Mouse (Mus musculus) c-Kit-positive CD71-negative TER-119-negative erythroid progenitor cells, embryonic 14.5 days (primary cell): ENCODE data around the gene Wasl.

Experiments used
- DNase-seq: peaks from one replicate; pipeline ENCODE4 v3.0.0-alpha.2; 2013; ENCODE audit warnings: low read depth

The Wasl gene

DNA sequence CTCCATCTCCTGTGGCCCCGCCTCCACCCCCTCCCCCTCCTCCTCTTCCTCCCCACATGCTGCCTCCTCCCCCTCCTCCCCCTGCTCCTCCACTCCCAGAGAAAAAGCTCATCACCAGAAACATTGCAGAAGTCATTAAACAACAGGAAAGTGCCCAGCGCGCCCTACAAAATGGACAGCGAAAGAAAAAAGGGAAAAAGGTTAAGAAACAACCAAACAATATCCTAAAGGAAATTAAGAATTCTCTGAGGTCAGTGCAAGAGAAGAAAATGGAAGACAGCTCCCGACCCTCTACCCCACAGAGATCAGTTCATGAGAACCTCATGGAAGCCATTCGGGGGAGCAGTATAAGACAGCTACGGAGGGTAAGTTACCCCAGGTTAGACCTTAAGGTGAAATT lies 60.5 kb downstream of the Wasl start:
- DNase-seq: no peak

DNA sequence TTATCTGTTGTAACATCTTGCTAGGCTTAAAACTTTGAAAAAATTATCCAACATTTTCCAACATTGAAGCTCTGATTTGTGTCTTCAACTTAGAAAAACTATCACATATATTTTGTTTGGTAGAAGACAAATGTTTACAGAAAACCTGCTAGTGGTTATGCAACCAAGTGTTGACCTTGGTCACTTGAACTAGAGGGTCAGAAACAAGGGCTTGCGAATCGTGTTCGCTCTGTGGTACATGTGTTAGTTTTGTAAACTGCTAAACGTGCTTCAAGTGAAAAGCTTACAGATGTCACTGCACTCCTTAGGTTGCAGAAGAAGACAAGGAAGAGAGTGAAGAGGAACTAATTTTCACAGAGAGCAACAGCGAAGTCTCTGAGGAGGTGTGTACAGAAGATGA lies 61.8 kb downstream of the Wasl start:
- no peak for DNase-seq

DNA sequence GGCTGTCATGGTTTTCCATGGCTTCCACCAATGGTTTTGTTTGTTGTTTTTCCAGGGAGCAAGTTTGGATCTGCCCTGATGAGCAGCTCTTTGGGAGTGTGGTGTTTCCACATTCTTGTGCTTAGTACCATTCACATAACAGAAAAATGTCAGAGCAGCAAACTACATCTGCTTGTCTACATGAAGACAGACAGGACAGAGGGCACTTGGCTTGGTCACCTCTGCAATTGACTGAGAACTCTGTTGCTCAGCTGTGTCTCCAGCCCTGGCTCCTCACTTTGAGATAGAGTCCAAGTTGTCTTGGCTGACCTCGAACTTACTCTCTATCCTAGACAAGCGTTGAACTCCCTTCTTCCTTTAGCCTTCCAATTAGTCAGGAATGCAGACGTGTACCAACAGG lies 62.5 kb downstream of the Wasl start:
- no peak for DNase-seq

DNA sequence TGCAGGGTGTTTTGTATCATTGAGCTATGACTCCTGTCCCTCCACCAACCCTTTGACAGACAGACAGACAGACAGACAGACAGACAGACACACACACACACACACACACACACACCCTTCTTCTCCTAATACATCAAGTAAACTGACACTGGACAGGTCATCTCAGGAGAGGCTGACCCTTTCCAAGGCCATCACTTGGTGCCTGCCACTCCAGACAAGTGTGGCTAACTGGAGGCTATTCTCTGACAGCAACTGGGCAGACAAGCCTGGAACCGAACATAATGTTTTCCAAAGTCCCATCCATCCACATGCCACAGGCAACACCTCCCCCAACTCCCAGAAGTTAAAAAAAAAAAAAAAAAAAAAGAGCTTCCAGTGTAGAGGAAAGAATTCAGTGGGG lies 63.1 kb downstream of the Wasl start:
- no peak for DNase-seq

DNA sequence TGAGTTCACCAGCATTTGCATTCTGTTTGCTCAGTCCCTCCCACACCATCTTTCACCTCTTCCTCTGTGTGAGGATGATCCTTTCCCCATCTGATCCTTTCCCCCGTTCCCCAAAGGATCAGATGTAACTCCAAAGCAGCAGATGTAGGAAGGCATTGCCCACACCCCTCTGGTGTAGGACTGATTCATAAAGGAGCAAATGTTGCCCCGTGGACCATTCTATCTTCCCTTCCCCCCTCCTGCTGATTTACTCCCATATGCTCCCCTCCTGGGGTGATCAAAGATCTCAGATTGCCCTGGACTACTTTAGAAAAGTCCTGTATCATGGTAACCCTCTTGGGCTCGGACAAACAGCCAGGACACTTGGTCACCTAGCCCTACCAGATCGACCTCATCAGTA lies 64.1 kb downstream of the Wasl start:
- DNase-seq: no peak

DNA sequence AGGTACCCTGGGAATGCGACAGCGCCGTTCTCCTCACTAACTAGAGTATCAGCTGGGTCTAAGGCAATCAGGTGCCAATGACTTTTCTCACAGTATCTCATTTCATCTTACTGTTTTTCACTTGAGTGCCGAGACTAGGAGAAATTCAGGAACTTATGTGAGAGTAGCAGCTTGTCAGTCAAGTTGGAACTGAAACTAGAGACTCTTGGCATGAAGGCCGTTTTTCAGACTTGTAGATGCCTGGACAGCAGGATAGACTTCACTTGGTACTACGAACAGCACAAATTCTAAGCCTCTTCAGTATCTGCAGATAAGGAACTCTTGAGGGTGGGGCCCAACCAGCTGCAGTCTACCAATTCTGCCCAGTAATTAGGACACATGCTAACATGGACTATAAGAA lies 64.7 kb downstream of the Wasl start:
- no peak for DNase-seq

DNA sequence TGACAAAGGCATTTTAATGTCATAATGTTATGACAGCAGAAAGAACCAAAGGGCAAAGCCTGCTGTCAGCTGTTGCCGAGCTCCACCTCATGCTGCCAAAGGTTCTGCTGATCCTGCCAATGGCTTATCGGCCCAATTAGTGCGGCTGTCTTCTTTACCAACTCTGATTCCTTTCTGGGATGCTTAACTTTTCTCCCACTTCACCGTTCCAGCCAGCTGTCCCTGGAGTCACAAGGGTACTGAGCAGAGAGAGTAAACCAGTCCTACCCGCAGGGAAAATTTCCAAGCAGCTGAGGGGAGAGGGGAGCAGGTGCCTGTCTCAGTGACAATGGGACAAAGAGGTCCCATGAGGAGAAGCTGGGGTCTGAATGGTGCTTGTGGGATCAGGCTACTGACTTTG lies 65.2 kb downstream of the Wasl start:
- no peak for DNase-seq

DNA sequence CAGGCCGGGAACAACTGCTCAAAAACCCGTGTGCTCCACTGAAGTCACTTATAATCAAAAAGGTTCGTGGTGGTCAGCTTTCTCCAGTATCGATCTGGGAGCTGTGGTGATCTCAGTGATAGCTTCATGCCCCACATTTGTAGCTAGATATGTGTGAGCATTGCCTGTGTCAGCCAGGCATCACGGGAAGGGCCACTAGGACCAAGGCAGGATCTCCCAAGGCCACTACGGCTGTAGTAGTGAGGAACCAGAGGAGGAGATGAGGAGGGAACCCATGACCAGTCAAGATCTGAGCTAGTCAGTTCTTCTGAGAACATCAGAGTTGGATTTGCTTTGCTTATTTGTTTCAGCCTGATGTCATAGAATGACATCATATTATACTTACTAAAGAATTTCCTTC lies 65.6 kb downstream of the Wasl start:
- DNase-seq: no peak

DNA sequence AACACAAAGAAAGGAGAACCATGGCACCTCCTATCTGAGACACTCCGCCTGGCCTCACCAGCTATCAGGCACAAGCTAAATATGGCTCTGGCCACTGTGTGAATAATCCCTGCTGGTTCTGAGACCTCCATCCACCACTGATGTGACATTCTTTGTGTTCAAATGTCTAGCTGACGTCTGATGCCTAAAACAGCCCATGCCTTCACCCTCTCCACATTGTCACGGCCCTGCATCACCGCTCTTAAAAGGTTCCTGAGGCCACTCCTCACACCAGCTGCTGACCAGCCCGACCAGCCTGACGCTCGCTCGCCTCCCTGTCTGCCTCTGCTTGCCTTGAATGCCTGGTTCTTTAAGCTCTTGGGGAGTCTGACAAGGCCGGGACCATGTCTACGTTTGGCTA lies 67.3 kb downstream of the Wasl start, which contains the start of gene Lmod2:
Gene Lmod2, plus strand, starts transcription at position 263 of the 400 bp plus-strand sequence.
- no peak for DNase-seq

DNA sequence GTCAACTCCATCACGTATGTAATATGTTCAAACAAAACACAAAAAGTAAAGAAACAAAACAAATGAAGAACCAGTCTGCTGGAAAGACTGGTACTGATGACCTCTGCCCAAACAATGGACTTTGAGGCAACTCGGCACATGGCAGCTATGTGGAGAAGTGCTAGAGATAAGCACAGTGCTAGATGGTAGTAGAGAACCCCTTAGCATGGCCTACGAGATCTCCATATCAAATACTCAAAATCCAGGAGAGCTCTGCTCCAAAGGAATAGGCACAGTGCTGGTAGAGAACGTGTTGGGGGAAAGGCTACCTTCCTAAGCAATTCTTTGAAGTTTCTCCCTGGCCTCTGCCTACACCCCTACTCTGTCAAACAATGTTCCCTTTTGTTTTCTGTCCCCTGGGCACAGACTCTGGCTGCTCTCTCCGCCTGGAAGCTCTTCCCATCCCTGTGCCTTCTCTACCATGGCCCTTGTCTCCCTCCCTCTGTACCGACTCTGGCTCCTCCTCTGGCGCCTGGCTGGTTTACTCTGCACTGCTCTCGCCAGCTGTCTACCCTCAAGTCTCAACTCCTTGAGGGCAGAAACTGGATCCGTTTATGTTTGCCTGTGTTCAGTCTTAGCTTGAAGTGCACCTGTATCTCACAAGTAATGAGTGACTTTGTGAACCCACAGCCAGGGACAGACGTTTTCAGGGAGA lies 73.1 kb downstream of the Wasl start:
- no peak for DNase-seq

DNA sequence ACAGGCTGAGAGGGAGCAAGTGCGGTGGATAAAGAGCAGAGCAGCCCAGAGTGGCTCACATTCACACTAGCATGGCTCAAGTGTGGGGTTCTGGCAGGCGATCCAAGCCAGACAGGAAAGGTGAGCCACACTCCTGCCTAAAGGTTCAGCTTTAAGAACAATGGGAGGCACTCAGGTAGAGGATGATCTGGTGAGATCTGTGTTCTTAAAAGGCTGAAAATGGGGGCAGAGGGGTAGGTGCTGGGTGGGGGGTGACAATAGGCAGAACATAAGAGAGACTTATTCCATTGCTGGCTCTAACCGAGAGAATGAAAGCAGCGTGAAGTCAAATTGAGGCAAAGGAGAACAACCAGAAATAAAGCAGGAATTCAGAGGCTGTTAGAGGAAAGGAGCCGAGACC lies 74.5 kb downstream of the Wasl start:
- DNase-seq: no peak

DNA sequence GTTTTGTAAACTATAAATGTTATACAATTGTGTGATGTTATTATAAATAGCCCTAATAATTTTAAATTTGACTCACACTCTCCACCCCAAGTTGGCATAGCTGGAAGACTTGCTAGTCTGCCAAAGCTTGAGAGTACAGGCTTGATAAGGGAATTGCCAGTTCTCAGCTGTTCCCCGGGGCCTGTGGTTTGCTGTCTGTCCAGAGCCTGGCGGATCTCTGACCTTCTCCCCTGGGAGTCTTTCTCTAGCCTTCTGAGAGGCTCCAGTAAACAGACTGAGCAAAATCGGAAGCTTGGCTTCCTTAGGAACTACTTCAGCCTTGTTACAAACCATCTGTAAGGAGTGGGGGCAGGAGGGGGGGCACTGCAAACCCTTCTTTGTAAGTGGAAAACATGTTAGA lies 77.9 kb downstream of the Wasl start:
- no peak for DNase-seq

DNA sequence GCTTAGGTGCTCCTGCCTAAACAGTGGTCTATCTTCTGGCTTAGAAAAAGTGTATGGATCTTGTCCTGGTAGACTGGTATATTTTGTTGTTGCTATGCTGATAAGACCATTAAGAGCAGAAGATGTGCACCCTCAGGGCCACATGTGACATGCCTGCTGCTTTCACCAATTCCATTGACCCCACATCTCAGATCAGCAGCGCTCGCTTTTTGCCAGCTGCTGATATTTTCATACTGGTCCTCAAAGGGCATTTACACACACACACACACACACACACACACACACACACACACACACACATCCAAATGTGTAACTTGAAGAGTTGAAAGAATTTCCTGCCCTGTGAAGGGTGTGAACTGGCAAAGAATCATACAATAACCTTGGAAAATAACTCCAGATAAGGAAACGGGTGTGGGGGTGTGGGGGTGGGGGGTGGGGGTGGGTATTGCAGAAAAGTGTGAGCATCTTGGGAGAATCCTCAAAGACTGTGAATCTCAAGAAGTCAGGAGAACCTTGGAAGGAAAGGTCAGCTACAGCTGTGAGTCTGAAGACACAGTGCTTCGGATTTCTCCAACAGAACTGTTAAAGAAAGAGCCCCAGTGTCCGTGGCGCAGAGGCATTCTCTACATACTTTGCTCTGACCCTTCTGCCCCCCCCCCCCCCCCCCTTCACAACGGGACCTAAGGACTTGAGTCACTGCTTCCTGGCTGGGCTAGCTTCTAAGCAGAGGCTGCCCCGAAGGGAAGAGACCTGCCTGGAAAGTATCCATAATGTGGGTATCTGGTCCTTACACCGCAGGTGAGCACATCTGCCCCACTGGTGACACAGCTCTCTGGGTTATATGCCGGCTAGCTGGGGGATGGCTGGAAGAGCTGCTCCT lies 79.1 kb downstream of the Wasl start:
- DNase-seq: no peak

DNA sequence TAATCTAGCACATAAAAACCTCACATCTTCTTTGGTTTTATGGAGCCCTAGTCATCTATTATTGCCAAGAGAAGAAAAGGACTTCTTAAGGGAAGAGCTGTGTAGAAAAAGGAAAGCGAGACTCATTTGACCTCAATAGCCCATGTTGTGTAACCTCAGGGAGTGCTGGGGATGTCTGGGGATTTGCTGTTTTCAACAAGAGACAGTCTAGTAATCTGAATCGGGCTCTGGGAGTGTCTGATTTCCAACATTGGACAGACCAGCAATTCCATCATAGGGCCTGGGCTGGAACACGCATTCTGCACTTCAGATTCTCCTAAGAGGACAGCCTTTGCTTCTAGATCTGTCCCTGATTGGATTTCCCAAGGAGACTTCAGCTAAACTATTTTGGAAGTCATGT lies 81.4 kb downstream of the Wasl start:
- DNase-seq: no peak

DNA sequence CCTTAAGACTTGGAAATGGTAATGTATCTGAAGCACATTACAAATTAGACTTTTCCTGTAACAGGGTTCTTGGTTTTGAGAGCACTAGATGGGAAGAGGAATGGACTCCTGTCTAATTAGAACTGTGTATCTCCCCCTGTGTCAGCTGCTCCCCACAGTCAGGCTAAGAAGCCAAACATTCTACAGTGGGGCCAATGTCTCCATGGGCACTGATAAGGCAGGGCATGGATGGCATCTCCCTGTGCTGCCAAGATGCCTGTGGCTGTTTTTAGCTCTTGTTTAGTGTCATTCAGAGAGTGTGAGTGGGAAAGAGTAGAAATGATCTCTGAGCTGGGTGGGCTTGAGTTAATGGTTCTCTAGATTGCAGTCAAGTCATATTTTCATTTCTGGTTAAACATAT lies 91.5 kb downstream of the Wasl start:
- DNase-seq: no peak

DNA sequence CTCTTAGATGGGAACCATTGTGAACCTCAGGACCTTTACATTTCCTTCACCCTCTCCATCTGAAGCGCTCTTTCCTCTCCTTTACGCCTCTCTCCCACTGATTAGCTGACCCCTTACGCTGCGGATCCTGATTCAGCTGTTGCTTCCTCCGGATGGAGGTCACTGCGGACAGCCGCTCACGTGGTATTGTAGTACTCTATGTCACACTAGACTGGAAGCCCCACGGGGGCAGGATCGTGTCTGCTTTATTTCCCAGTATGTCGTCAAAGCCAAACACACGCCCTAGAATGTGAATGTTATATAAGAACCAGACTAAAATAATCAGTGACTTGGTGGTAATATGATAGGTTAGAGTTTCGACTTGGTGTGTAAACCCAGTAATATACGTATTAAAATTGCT lies 92.4 kb downstream of the Wasl start:
- no peak for DNase-seq

DNA sequence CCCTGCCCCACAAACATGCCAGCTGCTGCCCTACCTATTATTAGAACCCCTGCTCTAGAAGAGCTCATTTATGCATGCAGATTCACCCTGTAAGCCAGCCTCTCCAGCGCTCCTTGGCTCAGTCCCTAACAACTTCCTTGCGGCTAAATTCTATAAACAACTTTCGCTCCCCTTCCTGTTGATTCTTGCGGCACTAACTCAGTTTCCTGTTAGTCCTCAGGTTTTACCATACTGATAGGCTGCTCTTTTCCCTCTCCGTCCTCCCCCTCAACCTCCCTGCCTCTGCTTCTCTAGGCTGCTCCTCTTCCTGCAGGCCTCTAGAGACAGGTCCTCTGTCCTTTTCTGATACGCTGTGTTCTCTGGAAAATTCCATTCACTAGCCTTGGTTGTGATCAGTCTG lies 93.7 kb downstream of the Wasl start:
- no peak for DNase-seq

DNA sequence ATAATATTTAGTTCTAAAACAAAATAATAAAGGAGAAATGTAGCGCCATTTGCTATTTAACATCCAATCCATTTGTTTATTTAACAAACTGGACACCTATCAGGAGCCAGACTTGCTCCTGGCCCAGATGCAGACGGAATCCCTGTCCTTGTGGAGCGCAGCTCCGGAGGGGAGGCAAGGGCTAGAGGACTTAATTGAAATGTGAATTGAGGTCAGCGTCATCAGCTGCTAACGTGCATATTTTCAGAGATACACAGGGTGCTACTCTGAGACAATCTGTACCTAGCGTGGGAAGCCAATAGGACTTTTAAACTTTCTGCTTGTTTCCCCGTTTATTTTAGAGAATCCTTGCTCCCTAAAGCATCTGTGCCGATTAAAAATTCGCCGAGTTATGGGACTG lies 94.5 kb downstream of the Wasl start:
- no peak for DNase-seq

DNA sequence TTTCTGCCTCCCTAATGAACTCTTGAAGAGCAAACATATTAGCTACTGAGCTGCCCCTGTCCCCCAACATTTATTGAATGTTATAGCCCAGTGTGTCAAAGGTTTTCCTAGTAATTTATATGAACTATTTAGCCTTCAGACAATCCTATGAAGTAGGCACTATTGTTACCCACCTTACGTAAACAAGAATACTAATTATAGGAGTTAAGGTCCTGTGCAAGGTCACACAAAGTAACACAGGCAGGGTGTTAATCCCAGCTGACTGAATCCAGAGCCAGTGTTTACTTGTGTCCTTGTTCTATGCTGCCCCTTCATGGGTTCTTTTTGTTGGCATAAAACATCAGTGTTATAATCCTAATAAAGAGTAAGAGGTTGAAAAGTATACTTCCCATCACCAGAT lies 95.1 kb downstream of the Wasl start:
- no peak for DNase-seq

DNA sequence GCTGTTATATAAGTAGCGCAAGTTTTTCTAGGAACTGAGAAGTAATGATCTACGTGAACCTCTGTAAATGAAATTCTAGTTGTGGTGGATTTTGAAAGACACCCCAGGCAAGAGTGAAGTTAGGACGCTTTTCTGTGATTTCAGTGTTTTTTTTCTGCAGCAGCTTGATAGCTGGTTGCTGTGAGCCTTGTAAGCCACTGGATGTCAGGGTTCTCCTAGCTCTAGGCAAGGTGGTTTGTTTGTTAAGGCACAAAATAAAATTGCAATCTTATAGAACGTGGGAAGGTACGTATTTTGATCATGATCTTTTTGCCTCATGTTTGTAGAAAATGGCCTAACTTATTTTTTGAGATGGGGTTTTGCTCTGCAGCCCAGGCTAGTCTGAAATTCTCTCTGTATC lies 95.8 kb downstream of the Wasl start:
- DNase-seq: no peak

DNA sequence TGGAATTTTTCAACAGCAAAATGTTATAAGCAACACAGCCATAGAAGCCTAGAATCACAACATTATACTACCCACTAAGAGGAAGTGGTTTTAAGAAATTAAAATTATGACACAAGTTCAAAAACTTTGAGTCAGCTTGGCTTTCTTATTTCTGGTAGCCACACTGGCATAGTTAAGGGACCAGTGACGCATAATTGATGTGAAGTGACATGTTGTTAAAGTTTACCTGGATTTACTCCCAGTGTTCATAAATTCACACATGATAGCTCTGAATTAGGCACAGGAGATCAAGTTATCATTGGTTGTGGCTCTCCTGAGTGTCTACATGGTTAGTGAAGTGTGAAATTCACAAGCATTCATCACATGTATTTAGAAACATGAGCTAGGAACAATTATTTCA lies 99.9 kb downstream of the Wasl start:
- DNase-seq: no peak

DNA sequence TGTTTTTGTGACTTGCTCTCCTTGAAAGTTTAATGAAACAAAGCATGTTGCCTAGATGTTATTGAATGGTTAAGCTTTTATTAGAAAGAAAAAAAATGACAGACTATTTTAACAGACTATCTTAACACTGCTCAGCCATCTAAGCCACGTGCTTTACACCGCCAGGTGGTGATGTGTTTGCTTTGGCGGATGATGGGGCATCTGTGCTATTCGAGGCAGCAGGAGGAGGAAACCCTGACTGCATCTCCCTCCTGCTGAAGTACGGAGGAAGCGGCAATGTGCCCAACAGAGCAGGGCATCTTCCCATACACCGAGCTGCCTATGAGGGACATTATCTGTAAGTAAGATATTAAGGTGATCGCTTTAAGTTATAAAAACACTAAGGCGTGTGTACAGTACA lies 100.7 kb downstream of the Wasl start:
- no peak for DNase-seq
